Mouse (Mus musculus) midbrain, embryonic 14.5 days (tissue): ENCODE results near the gene Stpg1. TPM values are rescaled to one million over a fixed set of nuclear protein-coding genes. Genes with fewer than 3 reads are reported as not detected.

Experiments used
- ATAC-seq: fragments of 200-750 bp; cut with Nextera tagmentation; 2 replicates; pipeline ENCODE4 v1.8.0; 2017; ENCODE audit warnings: moderate number of reproducible peaks, moderate library complexity; ENCODE audit not compliant: low FRiP score, low TSS enrichment
- DNase-seq: peaks from one replicate; pipeline ENCODE4 v3.0.0-alpha.2; 2015
- H3K27ac ChIP-seq: fragments of 300-500 bp; sonication (generic); replicated peaks from 2 replicates; pipeline ENCODE4 v1.5.1; 2014; ENCODE audit warnings: mild to moderate bottlenecking, low read depth, low read length, moderate library complexity
- H3K27me3 ChIP-seq: fragments of 300-500 bp; sonication (generic); 2 replicates; pipeline ENCODE4 v1.6.1; 2014; ENCODE audit warnings: low read length, control low read depth, mixed read lengths; ENCODE audit not compliant: control insufficient read depth, insufficient read depth
- H3K36me3 ChIP-seq: fragments of 300-500 bp; sonication (generic); 2 replicates; pipeline ENCODE4 v1.6.1; 2014; ENCODE audit warnings: low read length, control low read depth; ENCODE audit not compliant: control insufficient read depth, insufficient read depth
- H3K4me1 ChIP-seq: fragments of 300-500 bp; sonication (generic); 2 replicates; pipeline ENCODE4 v1.6.1; 2014; ENCODE audit warnings: mild to moderate bottlenecking, antibody characterized with exemption, low read length, control low read depth; ENCODE audit not compliant: control insufficient read depth, insufficient read depth
- H3K4me2 ChIP-seq: fragments of 300-500 bp; sonication (generic); 2 replicates; pipeline ENCODE4 v1.6.1; 2014; ENCODE audit warnings: mild to moderate bottlenecking, low read length, moderate library complexity
- H3K4me3 ChIP-seq: fragments of 300-500 bp; sonication (generic); replicated peaks from 2 replicates; pipeline ENCODE4 v1.5.1; 2014; ENCODE audit warnings: low read depth, low read length
- H3K9ac ChIP-seq: fragments of 300-500 bp; sonication (generic); replicated peaks from 2 replicates; pipeline ENCODE4 v1.6.1; 2014; ENCODE audit warnings: mild to moderate bottlenecking, low read length, moderate library complexity
- H3K9me3 ChIP-seq: fragments of 300-500 bp; sonication (generic); 2 replicates; pipeline ENCODE4 v1.6.1; 2016; ENCODE audit warnings: low read length, control low read depth, mixed read lengths; ENCODE audit not compliant: control insufficient read depth
- WGBS: fragments of 180-500 bp; shearing (Covaris S2); extraction: QIAGEN DNeasy Blood & Tissue Kit; methylation state at CpG from one replicate; pipeline ENCODE4 v1.1.7; 2014; 5-methylcytosine and 5-hydroxymethylcytosine counted together
- polyA plus RNA-seq: library from polyadenylated mRNA; unstranded; fragments of >200 nt; fragmentation: Nextera tagmentation; extraction: Ambion mirVana; gene quantifications from 2 replicates; pipeline ENCODE4 v1.2.1, GENCODE M21; 2014

The Stpg1 gene
- polyA plus RNA-seq = 0.68 TPM in 1 of 2 replicates, not detected in the other

- peaks cover 8% of the 10 kb centered on the region; the same call in 1 of the 2 replicates for H3K36me3 ChIP-seq
- no peaks in the 10 kb centered on the region for H3K27me3 ChIP-seq
- H3K4me2 ChIP-seq = peak within 1 kb of the TSS; percentile 89
- under 1% methylated on average over 53 of the region's 53 CpGs for WGBS
- ATAC-seq (peak; percentile 94), DNase-seq (peak; percentile 97)
- H3K27ac ChIP-seq = peak within 1 kb of the TSS; percentile 60
- peak within 1 kb of the TSS; percentile 64 for H3K4me3 ChIP-seq
- H3K9ac ChIP-seq = peak within 1 kb of the TSS; percentile 54
- H3K9me3 ChIP-seq = no peaks in the 10 kb centered on the region
- peaks cover 10% of the 10 kb centered on the region for H3K4me1 ChIP-seq
Observed at GRCm38 (mm10) chr4:135494521-135495396, at the start of gene Stpg1, which contains the start of gene Nipal3. Stpg1 (plus strand) TSS chr4:135494790. Nipal3 (minus strand) TSS chr4:135495038.

- no peak overlapping the region for H3K4me2 ChIP-seq
- H3K9me3 ChIP-seq = no peaks in the 10 kb centered on the region
- ATAC-seq (no peak), DNase-seq (peak; percentile 49)
- no peaks in the 10 kb centered on the region for H3K27me3 ChIP-seq
- no peak overlapping the region for H3K9ac ChIP-seq
- H3K27ac ChIP-seq = peak overlapping the region; percentile 20; the same call in 1 of the 2 replicates
- 0 out of 2 replicates have a peak, but pooled peaks cover 4% of the 10 kb centered on the region for H3K4me1 ChIP-seq
- no peak overlapping the region for H3K4me3 ChIP-seq
- 47% methylated on average over 18 of the region's 18 CpGs for WGBS
- 0 out of 2 replicates have a peak, but pooled peaks cover 3% of the 10 kb centered on the region for H3K36me3 ChIP-seq
Observed at GRCm38 (mm10) chr4:135451360-135452015, 43.1 kb upstream of the Stpg1 start.

GRCm38 (mm10) chr4:135453164-135453563 lies 41.4 kb upstream of the Stpg1 start:
- 0 out of 2 replicates have a peak, but pooled peaks cover 3% of the 10 kb centered on the region for H3K36me3 ChIP-seq
- H3K4me3 ChIP-seq = no peak overlapping the region
- ATAC-seq = no peak
- WGBS = 88% methylated on average over 6 of the region's 6 CpGs
- H3K4me2 ChIP-seq = no peak overlapping the region
- H3K9me3 ChIP-seq = no peaks in the 10 kb centered on the region
- no peak for DNase-seq
- 0 out of 2 replicates have a peak, but pooled peaks cover 4% of the 10 kb centered on the region for H3K4me1 ChIP-seq
- no peak overlapping the region for H3K9ac ChIP-seq
- H3K27me3 ChIP-seq = no peaks in the 10 kb centered on the region
- no peak overlapping the region for H3K27ac ChIP-seq

- Histone ChIP-seq H3K27ac (no peak overlapping the region), H3K9me3 (no peaks in the 10 kb centered on the region), H3K27me3 (no peaks in the 10 kb centered on the region), H3K4me2 (no peak overlapping the region), H3K4me1 (0 out of 2 replicates have a peak, but pooled peaks cover 4% of the 10 kb centered on the region), H3K36me3 (0 out of 2 replicates have a peak, but pooled peaks cover 3% of the 10 kb centered on the region), H3K4me3 (no peak overlapping the region), H3K9ac (no peak overlapping the region)
- no peak for ATAC-seq
- WGBS = 73% methylated on average over 12 of the region's 12 CpGs
- DNase-seq = no peak
Observed at GRCm38 (mm10) chr4:135453572-135453971, 41.0 kb upstream of the Stpg1 start.

GRCm38 (mm10) chr4:135463406-135463805 lies 31.2 kb upstream of the Stpg1 start:
- ATAC-seq (no peak), DNase-seq (no peak)
- Histone ChIP-seq H3K27ac (no peak overlapping the region), H3K4me3 (no peak overlapping the region), H3K9me3 (no peaks in the 10 kb centered on the region), H3K27me3 (no peaks in the 10 kb centered on the region), H3K36me3 (peaks cover 24% of the 10 kb centered on the region), H3K9ac (no peak overlapping the region), H3K4me2 (no peak overlapping the region), H3K4me1 (no peaks in the 10 kb centered on the region)
- WGBS = 91% methylated on average over 11 of the region's 11 CpGs

- no peak overlapping the region for H3K27ac ChIP-seq
- no peaks in the 10 kb centered on the region for H3K27me3 ChIP-seq
- ATAC-seq = no peak
- no peaks in the 10 kb centered on the region for H3K9me3 ChIP-seq
- no peaks in the 10 kb centered on the region for H3K4me1 ChIP-seq
- no peak overlapping the region for H3K9ac ChIP-seq
- H3K4me3 ChIP-seq = no peak overlapping the region
- 85% methylated on average over 10 of the region's 10 CpGs for whole genome bisulfite sequencing
- 0 out of 2 replicates have a peak, but pooled peaks cover 7% of the 10 kb centered on the region for H3K36me3 ChIP-seq
- H3K4me2 ChIP-seq = no peak overlapping the region
- DNase-seq = no peak
Observed at GRCm38 (mm10) chr4:135477851-135478250, 16.7 kb upstream of the Stpg1 start.

- H3K4me1 ChIP-seq = no peaks in the 10 kb centered on the region
- H3K9me3 ChIP-seq = no peaks in the 10 kb centered on the region
- no peaks in the 10 kb centered on the region for H3K27me3 ChIP-seq
- no peak overlapping the region for H3K4me3 ChIP-seq
- ATAC-seq = no peak
- WGBS = 78% methylated on average over 9 of the region's 9 CpGs
- no peaks in the 10 kb centered on the region for H3K36me3 ChIP-seq
- no peak overlapping the region for H3K27ac ChIP-seq
- H3K9ac ChIP-seq = no peak overlapping the region
- DNase-seq = no peak
- no peak overlapping the region for H3K4me2 ChIP-seq
Observed at GRCm38 (mm10) chr4:135480370-135480769, 14.2 kb upstream of the Stpg1 start.

- DNase-seq (no peak), ATAC-seq (no peak)
- Histone ChIP-seq H3K9me3 (no peaks in the 10 kb centered on the region), H3K27ac (no peak overlapping the region), H3K9ac (no peak overlapping the region), H3K4me3 (no peak overlapping the region), H3K4me1 (no peaks in the 10 kb centered on the region), H3K4me2 (no peak overlapping the region), H3K36me3 (peaks cover 8% of the 10 kb centered on the region; the same call in 1 of the 2 replicates), H3K27me3 (no peaks in the 10 kb centered on the region)
- WGBS = 70% methylated on average over 10 of the region's 10 CpGs
Observed at GRCm38 (mm10) chr4:135485086-135485485, 9.5 kb upstream of the Stpg1 start.
